Mouse (Mus musculus) left cerebral cortex, adult 18-20 months (tissue): Measurements from ENCODE around the gene Tmem145. TPM values are rescaled to one million over a fixed set of nuclear protein-coding genes. Genes with fewer than 3 reads are reported as not detected.
A peak's percentile ranks its signal among the peaks of the same experiment; 100 is the strongest.

Experiments
- DNase-seq, 2 experiments: peaks; one replicate each; pipeline ENCODE4 v3.0.0; 2021 to 2022; ENCODE audit warnings: low spot score in 2 of 2, mixed read lengths in 1 of 2
- total RNA-seq, 2 experiments: library from RNA; stranded (reverse); gene quantifications; 2 replicates each; pipeline ENCODE4 v1.2.3; 2021

The Tmem145 gene
- total RNA-seq, 2 experiments from 2014 or later: 45.4 to 46.6 TPM

DNA sequence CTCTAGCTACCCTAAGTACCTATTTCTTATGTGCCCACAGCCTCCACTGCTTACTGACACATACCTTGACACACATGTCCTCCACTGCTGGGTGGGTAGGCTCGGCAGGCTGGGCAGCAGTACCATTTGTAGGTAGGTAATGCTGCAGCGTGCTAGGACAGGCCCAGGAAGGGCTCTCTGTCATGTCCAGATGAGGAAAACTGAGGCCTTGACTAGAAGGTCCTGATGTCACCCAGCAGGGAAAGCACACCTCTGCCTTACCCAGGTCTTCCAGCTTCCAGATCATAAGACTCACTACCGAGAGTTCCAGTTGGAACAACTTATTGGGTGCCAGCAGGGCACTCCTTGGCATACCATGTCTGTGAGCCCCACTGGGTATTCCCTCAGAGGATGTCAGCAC, 30.9 kb upstream of the Tmem145 start:
- no peak for DNase-seq

DNA sequence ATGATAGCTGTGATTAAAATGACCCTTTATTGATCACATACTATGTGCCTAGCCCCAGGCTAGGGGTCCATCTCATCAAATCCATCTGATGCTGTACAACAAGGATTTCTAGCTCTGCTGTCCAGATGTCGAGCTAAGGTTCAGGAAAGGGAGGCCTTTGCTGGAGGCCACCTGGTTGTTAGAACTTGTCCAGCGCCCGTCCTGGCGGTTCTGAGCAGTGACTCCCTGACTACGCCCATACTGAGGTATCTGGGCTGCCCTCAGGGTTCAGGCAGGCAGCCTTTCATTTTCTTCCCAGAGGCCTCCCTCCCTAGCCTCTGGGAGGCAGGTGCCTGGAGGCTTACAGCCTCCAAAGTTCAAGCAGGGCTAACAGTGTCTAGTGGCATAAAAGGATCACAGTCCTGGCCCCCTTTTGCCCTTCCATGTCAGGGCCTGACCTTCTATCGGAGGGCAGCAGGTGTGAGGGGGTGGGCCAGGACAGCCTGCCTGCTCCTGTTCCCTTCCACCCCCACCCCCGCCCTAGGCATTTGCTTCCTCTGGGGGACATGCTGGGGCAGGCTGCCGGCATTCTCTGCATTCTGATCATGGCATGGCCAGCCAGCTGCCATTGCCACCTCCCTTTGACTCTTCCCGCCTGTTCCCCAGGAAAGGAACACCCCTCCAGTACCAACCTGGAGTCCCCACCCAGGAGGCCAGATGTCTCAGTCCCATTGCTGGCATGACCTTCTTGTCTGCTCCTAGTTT, 30.2 kb upstream of the Tmem145 start:
- DNase-seq: no peak

DNA sequence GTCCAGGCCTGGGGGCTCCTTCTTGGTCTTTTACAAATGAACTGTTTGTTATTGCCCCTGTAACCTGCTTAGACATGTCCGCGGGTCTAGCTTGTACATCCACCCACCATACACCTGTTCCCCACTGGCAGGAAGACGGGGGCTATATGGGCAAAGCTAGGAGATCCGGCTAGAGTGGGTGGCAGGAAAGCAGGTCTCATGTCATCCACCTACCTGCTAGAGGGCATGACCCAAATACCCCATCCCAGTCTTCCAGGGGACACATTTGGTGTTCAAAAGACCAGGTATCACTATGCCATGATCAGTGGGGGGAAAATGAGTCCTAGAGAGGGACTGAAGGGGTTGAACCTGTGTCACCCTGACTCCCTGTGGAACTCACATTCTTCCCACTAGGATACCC, 28.5 kb upstream of the Tmem145 start:
- DNase-seq: peak in 1 of 2 experiments; percentile 3

DNA sequence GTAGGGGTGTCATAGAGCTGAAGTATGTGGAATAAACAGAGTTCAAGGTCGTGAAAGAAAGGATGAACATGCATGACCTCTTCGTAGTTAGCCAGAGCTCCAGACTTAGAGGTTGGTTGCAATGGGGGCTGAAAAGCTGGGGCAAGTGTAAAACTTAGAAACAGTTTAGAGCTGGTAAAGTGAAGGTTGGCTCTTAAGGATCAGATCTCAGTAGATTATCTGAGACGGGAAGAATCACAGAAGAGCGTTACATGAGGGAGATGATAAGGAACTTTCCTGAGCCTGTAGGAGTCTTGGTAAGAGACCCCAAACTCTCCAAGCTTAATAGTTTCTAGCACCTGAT, 27.9 kb upstream of the Tmem145 start:
- no peak for DNase-seq

DNA sequence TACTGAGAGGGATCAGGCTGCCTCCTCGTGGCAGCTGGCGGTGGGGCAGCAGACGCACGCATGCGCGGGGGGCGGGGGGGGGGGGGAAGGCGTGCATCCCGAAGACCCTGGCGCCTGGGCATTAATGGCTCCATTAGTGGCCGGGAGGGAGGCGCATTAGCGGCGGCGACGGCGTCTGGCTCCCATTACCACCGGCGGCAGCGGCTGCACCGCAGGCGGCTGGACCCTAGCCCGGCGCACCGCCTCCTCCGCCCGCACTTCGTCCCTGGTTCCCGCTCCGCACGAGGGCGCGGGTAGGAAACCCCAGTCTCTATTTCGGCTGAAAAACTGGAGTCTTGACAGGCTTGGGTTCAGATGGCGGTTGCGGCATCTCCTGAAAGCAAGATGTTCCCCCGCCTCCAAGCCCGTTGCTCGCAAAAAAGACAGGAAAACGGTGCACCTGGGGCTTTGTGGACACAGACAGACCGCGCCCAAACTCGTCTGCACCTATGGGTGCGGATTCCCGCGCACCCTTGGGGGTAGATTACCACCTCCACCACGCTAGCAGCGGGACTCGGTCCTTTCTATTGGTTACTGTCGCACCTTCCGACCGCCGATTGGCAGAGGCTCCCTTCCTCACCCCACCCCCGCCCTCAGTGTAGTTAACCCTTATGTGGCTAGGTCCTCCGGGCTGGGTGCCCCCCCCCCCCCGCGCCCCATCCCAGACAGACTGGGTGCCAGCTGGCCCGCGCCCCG, 27.4 kb upstream of the Tmem145 start:
- DNase-seq: peak; percentile 76 to 79

DNA sequence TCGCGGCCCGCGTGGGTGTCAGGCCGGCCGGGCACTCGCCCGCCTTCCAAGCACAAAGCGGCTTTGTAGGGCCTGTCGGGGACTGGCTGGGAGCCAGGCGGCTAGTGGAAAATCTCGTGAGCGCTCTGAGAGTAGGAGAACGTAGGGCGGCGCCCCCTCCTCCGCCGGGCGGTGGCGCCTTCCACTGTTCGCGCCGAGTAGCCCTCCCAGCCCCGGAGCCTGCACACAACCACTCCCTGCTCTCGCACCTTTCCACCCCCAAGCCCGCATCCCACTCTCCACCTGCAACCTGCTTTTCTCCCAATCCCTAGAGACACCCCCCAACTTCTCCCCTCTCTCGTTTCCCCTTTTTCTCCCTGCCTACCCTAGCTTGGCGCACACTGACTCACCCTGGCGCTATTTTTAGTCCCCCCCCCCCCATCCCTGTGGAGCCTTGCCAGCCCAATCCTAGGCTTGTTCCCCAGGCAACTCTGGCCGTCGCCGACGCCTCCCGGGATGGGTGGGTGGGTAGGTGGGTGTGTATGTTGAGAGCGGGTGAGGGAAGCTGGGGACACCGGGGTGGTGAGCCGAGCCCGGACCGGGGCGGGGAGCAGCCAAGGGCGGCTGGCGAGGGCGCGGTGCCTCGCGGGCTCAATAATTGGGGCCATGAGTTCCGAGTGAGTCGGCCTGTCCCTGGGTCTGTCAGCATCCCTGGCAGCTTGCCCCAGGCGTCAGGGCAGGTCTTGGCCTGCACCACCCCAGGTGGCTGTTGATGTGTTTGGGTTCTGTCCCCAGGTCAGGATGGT, 26.6 kb upstream of the Tmem145 start:
- peak; percentile 80 to 86 for DNase-seq

DNA sequence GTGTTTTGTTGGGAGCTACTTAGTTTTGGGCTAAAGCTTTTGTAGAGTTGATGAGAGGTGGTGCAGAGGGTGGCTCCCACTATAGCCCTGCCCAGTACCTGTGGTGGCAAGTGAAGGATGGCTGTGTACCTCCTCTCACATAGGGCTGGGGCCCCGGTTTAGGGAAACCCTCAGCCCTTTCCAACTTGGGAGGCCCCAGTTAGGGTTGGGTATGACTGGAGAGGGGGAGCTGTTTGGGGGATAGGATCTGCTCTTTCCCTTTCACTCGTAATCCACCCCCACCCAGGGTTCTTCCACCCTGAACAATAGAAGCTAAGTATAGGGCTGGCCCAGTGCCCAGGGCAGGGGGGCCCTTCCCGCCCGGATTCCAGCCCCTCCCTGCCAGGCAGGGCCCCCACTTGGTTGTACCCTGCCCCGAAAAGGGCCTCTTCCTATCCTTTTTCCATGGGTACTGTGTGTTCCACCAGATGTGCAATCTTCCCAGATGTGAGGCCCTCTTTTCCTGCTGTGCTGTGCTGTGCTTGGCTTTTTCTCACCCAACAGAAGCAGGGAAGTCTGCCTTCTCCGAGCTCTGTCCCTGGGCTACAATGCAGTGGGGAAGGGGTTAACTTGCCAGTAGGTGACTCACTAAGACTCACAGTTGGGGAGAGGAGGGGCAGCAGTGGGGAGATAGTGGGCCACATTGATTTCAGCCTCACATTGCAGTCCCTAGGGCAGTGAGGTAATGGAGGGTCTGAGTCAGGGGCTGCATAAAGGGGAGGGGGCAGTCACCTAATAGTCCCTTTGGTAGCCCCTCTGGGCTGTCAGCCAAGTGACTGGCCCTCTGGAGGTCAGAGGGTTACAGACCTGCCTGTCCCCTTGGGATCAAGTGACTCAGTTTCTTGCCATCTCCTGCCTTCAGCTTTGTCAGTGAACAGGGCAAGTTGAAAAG, 25.8 kb upstream of the Tmem145 start:
- DNase-seq: peak in 1 of 2 experiments; percentile 18

DNA sequence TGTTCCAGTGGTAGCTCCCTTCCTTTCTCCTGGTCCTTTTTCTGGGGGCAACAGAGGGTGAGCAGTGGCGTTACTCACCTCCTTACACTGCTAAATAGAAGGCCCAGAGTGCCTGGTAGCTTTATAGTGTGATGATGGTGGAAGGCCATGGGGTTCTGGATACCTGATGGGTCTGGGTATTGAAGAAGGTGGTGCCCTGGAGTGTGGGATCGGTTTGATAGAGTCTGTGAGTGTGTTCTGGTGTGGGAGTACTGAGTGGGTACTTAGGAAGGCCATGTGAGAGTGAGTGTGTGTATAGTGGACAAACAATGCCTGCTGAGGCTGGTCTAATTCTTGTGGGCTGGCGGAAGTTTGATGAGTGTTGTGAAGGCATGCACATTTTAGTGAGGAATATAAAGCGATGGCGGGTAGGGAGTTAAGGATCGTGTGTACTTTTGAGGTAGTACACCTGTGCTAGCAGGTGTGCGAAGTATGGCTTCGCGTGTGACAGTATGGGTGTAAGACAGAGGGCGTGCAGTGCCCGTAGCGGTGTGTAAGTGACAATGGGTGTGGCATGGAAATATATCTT, 24.7 kb upstream of the Tmem145 start:
- peak in 1 of 2 experiments; percentile 10 for DNase-seq

DNA sequence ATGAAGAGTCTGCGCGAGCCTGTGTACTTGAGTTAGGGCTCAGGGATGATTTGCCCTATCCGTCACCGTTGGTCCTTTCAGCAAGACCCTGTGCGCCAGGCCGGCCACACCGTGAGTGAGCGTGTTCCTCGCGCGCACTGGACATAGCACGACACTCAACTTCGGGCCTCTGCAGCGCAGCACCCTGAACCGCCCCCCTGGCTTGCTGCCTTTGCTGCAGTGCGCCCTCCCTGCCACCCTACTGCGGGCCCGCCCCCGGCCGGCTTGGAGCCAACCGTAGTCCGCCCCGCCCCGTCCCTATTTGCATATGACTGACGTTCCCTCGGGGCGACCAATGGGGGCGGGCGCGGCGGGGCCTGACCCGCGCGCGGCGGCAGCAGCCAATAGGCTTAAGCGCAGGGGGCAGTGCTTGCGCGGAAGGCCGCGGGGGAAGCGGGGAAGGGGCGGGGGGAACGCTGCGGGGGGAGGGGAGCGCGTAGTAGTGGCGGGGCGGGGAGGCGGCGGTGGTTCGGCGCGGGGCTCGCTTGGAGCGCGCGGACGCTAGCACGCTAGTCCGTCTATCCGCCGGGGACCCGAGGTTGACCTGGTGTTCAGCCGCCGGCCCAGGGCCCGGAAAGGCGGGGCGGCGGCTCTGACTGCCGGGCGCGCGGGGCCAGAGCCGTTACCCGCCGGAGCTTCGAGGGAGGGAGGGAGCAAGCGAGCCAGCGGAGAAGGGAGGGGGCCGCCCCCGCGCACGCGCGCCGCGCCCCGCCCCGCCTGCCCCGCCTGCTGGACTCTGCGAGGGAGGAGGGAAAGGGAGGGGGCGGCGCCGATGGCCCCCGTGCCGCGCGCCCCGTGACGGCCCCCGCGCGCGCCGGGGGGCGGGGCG, 23.9 kb upstream of the Tmem145 start:
- peak; percentile 95 to 96 for DNase-seq

DNA sequence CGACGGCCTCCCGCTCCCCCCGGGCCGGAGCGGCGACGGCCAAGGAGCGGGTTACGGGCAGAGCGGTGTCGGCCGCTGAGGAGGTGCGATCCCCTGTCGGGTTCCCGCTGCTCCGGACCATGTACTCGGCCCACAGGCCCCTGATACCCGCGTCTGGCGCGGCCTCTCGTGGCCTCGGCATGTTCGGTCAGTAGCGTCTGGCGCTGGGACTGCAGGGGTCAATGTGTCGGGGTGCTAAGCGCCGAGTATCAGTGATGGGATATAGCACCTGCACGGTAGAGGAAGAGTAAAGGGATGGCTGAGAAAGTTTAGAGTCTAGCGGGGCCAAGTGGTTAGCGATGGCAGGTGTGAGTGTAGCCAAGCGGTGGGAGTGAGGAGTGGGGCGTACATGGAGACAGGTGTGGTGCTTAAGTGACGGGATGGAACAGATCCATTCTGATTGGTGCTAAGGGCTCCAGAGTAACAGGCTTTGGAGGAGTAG, 23.1 kb upstream of the Tmem145 start:
- no peak for DNase-seq

DNA sequence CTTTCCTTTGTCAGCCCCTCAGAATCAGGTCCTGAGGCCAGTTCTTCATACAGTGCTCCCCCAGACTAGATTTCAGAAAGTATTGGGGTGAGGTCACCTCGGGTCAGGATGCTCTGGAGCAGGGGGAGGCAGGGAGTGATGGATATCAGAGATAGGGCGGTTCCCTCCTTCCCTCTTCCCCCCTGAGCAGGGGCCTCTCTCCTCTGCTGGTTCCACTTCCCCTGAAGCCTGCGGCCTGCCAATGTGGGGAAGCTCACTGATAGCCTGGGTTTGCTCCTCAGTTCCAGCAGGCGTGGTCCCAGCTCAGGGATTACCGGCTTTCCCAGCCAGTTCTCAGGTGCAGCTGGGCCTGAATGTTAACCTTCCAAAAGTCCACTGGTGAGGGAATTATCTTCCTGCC, 22.3 kb upstream of the Tmem145 start:
- no peak for DNase-seq

DNA sequence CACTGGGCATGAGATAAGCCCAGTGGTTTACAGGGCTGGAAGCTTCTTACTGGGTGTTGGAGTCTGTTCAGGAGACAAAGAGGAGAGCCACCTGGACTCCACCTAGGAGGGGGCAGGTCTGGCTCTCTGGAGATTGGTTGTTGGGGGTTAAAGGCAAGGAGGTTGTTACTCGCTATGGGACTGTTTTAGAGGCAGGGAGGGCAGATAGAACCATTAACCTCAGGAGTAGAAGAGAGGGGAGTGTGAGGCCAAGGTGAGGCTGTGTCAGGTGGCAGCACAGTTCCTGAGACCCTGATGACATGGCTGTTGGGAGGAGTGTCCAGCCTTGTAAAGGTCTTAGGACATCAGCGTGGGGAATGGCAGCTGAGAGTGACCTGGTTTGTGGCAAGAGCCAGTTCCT, 21.7 kb upstream of the Tmem145 start:
- no peak for DNase-seq

DNA sequence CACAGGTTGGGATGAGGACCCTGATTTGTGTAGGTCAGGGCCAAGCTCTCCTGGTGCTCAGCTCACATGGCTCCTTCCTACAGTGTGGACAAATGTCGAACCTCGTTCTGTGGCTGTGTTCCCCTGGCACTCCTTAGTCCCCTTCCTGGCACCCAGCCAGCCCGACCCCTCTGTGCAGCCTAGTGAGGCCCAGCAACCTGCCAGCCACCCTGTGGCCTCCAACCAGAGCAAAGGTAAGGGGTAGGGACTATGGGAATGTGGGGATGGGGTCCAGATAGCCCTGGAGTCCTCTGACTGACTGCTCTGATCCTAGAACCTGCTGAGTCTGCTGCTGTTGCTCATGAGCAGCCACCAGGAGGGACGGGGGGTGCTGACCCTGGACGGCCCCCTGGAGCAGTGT, 21.1 kb upstream of the Tmem145 start:
- no peak for DNase-seq

DNA sequence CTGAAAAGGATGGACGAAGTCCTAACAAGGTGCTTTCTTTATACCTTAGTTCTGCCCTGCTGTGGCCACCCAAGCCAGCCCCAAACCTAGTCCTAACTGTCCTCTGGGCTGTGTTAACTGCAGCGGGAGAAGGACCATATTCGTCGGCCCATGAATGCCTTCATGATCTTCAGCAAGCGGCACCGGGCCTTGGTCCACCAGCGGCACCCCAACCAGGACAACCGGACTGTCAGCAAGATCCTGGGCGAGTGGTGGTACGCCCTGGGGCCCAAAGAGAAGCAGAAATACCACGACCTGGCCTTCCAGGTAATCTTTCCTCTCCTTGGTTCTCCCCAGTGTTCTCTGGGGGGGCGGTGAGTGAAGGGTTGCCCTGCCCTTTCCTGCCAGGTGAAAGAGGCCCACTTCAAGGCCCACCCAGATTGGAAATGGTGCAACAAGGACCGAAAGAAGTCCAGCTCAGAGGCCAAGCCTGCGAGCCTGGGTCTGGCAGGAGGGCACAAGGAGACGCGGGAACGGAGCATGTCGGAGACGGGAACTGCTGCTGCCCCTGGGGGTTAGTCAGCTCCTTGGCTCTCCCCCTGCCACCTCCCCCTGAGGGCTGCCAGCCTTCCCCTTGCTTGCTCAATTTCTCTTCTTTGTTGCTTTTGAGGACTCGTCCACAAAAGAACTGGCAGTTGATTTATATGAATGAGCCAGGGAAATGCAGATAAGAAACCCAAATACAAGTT, 20.2 kb upstream of the Tmem145 start:
- DNase-seq: no peak

DNA sequence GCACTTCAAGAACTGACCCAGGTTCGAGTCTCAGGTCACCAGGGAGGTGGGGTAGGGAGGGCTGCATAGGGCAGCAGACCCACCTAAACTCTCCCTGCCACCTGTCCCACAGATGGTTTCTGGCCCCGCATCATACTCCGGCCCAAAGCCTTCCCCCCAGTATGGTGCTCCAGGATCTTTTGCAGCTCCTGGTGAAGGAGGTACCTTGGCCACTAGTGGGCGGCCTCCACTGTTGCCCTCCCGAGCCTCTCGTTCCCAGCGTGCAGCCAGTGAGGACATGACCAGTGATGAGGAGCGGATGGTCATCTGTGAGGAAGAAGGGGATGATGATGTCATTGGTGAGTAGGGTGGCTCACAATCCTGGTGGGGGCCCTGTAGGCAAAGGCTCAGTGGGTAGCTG, 18.9 kb upstream of the Tmem145 start:
- no peak for DNase-seq

DNA sequence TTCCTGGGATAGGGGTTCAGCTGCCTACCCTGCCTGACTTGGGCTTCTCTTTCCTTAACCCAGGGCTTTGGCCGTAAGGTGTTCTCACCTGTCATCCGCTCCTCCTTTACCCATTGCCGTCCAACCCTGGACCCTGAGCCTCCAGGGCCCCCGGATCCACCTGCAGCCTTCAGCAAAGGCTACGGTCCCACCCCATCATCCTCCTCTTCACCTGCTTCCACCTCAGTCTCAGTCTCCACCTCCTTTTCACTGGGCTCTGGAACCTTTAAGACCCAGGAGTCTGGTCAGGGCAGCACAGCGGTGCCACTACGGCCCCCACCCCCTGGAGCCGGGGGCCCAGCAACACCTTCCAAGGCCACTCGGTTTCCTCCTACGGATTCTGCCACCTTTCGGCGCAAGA, 17.9 kb upstream of the Tmem145 start:
- no peak for DNase-seq

DNA sequence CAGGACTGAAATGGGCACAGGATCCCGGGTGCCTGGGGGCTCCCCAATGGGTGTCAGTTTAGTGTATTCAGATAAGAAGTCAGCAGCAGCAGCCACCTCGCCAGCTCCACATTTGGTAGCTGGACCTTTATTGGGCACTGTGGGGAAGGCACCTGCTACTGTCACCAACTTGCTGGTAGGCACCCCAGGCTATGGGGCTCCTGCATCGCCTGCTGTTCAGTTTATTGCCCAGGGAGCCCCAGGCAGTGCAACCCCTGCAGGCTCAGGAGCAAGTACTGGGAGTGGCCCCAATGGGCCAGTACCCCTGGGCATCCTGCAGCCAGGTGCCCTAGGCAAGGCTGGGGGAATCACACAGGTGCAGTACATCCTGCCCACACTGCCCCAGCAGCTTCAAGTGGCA, 17.2 kb upstream of the Tmem145 start:
- DNase-seq: no peak

DNA sequence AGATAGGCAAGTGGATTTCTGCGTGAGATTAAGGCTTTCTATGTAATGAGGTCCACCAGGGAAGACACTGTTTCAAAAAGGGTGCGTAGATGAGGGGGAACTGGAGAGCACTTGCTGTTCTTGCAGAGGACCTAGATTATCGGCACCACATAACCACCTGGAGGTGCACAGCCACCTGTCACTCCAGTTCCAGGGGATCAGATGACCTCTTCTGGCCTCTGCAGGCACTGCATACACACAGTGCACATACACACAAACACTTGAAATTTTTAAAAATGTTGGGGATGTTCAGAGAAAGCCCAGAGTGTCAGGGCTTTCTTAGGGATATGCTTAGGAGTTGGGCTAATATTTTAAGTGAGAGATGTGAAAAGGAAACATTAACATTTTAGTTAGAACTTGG, 16.0 kb upstream of the Tmem145 start:
- DNase-seq: no peak

DNA sequence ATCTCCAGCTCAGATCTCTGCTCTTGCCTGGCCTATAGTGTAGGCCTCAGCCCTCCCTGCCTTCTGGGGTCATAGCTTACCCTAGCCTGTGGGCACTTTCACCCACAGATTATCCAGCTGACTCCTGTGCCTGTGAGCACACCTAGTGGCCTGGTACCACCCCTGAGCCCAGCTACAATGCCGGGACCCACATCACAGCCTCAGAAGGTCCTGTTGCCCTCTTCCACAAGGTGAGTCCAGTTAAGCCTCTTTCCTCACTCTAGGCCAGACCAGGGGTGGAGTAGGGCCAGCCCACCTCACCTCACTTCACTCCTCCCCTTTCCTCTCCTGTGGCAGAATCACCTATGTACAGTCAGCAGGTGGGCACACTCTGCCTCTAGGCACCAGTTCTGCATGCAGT, 15.4 kb upstream of the Tmem145 start:
- no peak for DNase-seq
